Mouse (Mus musculus) brain, embryonic 14.5 days (tissue): ENCODE data around the gene Tnfrsf9. TPM values are rescaled to one million over a fixed set of nuclear protein-coding genes. Genes with fewer than 3 reads are reported as not detected.

Source experiments
- DNase-seq: peaks from one replicate; pipeline ENCODE4 v3.0.0-alpha.2; 2011; ENCODE audit warnings: low read depth
- CTCF ChIP-seq: fragments of 200-500 bp; IDR thresholded peaks from 2 replicates; pipeline ENCODE4 v1.5.1; 2012; ENCODE audit warnings: inconsistent platforms, mild to moderate bottlenecking, moderate library complexity, borderline replicate concordance; ENCODE audit not compliant: insufficient read depth, insufficient read length; ENCODE audit errors: extremely low read depth
- POLR2A ChIP-seq: fragments of 200-500 bp; IDR thresholded peaks from 2 replicates; pipeline ENCODE4 v1.6.1; 2012; ENCODE audit warnings: mild to moderate bottlenecking, inconsistent platforms, borderline replicate concordance; ENCODE audit not compliant: poor library complexity, insufficient read depth, insufficient read length, severe bottlenecking; ENCODE audit errors: extremely low read depth
- polyA plus RNA-seq: library from polyadenylated mRNA; depleted of rRNA; stranded (reverse); fragments of >200 nt; gene quantifications from 2 replicates; pipeline ENCODE4 v1.2.3, GENCODE M21; 2012

The Tnfrsf9 gene
- polyA plus RNA-seq, 1 experiment, result 0.25 TPM

- DNase-seq, result no peak
- no peak for TF ChIP-seq CTCF
- no peak for TF ChIP-seq POLR2A
Measured at GRCm38 (mm10) chr4:150924308-150924707, 9.9 kb downstream of the Tnfrsf9 start.

DNA sequence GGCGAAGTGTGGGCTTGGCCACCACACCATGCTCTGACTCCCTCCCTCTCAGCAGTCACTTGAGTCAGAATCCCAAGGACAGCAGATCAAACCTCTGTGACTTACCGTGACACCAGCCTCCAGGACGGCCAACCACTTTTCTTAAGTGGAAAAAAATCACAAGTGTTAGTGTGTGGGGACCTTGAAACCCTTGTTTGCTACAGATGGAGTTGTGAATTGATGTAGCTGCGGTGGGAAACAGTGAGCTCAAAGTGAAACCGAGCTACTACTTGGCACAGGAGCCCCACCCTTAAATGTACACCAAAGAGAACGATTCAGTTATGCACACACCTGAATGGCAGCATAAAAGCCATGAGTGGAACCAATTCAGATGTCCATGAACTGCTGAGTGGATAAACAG lies 10.6 kb downstream of the Tnfrsf9 start:
- no peak for DNase-seq
- no peak for TF ChIP-seq CTCF
- TF ChIP-seq POLR2A, result no peak

GRCm38 (mm10) chr4:150925923-150926322 lies 11.6 kb downstream of the Tnfrsf9 start:
- DNase-seq, result no peak
- TF ChIP-seq POLR2A (no peak), CTCF (peak; percentile 44; the same call in 1 of the 2 replicates)

GRCm38 (mm10) chr4:150926924-150927705 lies 12.8 kb downstream of the Tnfrsf9 start:
- TF ChIP-seq CTCF, result no peak
- TF ChIP-seq POLR2A, result no peak
- DNase-seq, result peak; percentile 57

DNA sequence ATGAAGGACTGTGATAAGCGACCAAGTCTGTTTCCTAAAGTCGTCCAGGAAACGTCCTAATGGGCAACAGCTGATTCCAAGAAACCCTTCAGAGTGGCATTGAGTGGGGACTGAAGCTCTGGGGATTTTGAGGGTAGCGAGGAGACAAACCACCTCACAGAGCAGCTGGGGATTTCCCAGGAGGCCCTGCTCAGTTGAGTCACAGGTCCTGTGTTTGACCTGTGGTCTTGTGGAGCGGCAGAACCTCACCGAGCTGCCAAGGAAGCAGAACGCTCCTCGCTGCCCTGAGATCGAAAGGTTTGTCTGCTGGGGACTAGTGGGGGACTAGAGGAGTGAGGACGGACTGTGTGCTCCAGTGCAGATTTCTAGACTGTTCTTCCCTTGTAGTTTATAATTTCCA lies 13.4 kb downstream of the Tnfrsf9 start:
- no peak for DNase-seq
- TF ChIP-seq POLR2A (no peak), CTCF (no peak)

DNA sequence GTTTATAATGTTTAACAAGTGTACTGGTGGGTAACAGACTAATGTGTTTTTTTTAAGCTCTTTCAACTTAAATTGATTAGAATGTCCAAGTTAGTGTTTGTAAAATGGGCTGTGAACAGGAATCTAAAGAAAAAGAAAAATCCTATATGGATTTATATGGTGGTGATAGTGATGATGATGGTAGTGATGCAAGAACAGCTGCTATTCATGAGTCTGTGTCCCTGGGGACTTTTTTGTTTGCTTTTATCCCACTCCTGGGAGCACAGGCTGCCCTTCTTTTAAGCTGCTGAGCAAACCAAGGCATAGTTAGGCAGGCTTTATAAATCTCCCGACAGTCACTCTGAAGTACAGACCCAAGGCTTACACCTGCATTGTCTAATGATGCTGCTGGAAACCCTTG lies 19.1 kb downstream of the Tnfrsf9 start:
- TF ChIP-seq POLR2A (no peak), CTCF (no peak)
- no peak for DNase-seq

GRCm38 (mm10) chr4:150937293-150938062 lies 23.1 kb downstream of the Tnfrsf9 start:
- peak; percentile 38 for DNase-seq
- TF ChIP-seq CTCF (no peak), POLR2A (no peak)

DNA sequence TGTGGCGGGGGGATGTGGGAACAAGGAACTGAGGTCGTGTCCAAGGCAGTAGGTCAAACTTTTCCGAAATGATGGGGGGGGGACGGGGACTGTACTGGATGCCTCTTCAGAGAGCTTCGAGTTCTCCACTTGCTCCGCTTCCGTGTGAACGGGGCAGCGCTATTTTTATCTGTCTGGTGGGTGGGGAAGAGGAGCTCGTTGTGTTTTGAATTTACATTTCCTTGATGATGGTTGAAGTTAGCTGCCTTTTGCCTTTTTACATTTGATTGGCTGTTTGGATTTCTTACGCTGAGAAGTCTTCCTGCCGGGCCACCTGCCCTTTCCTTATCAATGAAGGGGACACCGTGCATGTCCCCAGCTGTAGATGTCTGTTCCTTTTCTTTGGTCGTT lies 23.7 kb downstream of the Tnfrsf9 start:
- no peak for DNase-seq
- TF ChIP-seq CTCF, result no peak

- no peak for TF ChIP-seq POLR2A
- no peak for TF ChIP-seq CTCF
- peak; percentile 10 for DNase-seq
Measured at GRCm38 (mm10) chr4:150939991-150940651, 25.8 kb downstream of the Tnfrsf9 start.

DNA sequence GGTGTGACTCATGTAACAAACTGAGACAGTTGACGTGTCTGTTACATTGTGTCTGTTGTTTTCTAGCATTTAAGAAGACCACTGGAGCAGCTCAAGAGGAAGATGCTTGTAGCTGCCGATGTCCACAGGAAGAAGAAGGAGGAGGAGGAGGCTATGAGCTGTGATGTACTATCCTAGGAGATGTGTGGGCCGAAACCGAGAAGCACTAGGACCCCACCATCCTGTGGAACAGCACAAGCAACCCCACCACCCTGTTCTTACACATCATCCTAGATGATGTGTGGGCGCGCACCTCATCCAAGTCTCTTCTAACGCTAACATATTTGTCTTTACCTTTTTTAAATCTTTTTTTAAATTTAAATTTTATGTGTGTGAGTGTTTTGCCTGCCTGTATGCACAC lies 30.3 kb downstream of the Tnfrsf9 start:
- TF ChIP-seq CTCF, result no peak
- TF ChIP-seq POLR2A, result no peak
- DNase-seq, result no peak

GRCm38 (mm10) chr4:150950972-150951371 lies 36.6 kb downstream of the Tnfrsf9 start:
- TF ChIP-seq CTCF, result no peak
- TF ChIP-seq POLR2A, result no peak
- no peak for DNase-seq
